Mouse (Mus musculus) limb, embryonic 15.5 days (tissue): ENCODE measurements around the gene Cdipt. TPM values are rescaled to one million over a fixed set of nuclear protein-coding genes. Genes with fewer than 3 reads are reported as not detected.

Source experiments
- ATAC-seq: fragments of 200-750 bp; cut with Nextera tagmentation; 2 replicates; pipeline ENCODE4 v1.8.0; 2017; ENCODE audit warnings: low read depth, moderate TSS enrichment; ENCODE audit not compliant: insufficient number of reproducible peaks, low FRiP score, low TSS enrichment
- H3K27ac ChIP-seq: fragments of 300-500 bp; sonication (generic); 2 replicates; pipeline ENCODE4 v1.5.1; 2015; ENCODE audit warnings: moderate library complexity, mild to moderate bottlenecking, inconsistent platforms
- H3K27me3 ChIP-seq: fragments of 300-500 bp; sonication (generic); 2 replicates; pipeline ENCODE4 v1.6.1; 2015; ENCODE audit warnings: inconsistent platforms
- H3K36me3 ChIP-seq: fragments of 300-500 bp; sonication (generic); 2 replicates; pipeline ENCODE4 v1.6.1; 2015; ENCODE audit warnings: inconsistent platforms
- H3K4me1 ChIP-seq: fragments of 300-500 bp; sonication (generic); 2 replicates; pipeline ENCODE4 v1.6.1; 2015; ENCODE audit warnings: inconsistent platforms
- H3K4me2 ChIP-seq: fragments of 300-500 bp; sonication (generic); 2 replicates; pipeline ENCODE4 v1.6.1; 2015; ENCODE audit warnings: mild to moderate bottlenecking, inconsistent platforms
- H3K4me3 ChIP-seq: fragments of 300-500 bp; sonication (generic); 2 replicates; pipeline ENCODE4 v1.5.1; 2015; ENCODE audit warnings: mild to moderate bottlenecking, inconsistent platforms
- H3K9ac ChIP-seq: fragments of 300-500 bp; sonication (generic); 2 replicates; pipeline ENCODE4 v1.6.1; 2015; ENCODE audit warnings: inconsistent platforms
- H3K9me3 ChIP-seq: fragments of 300-500 bp; sonication (generic); 2 replicates; pipeline ENCODE4 v1.6.1; 2016; ENCODE audit warnings: inconsistent platforms
- WGBS: fragments of 180-500 bp; shearing (Covaris S2); methylation state at CpG from one replicate; pipeline ENCODE4 v1.1.7; 2015; 5-methylcytosine and 5-hydroxymethylcytosine counted together
- polyA plus RNA-seq: library from polyadenylated mRNA; unstranded; fragments of >200 nt; fragmentation: Nextera tagmentation; extraction: Ambion mirVana; gene quantifications from 2 replicates; pipeline ENCODE4 v1.2.1, GENCODE M21; 2015

Cdipt gene
- polyA plus RNA-seq, 1 experiment from 2014 or later, result 105 TPM

GRCm38 (mm10) chr7:127014993-127015392, 39.3 kb downstream of the Cdipt start:
- H3K27me3 ChIP-seq, result no peaks in the 10 kb centered on the region
- H3K4me2 ChIP-seq, result no peak overlapping the region
- no peaks in the 10 kb centered on the region for H3K9me3 ChIP-seq
- peaks cover 50% of the 10 kb centered on the region for H3K4me1 ChIP-seq
- ATAC-seq, result no peak
- H3K27ac ChIP-seq, result no peak overlapping the region
- H3K4me3 ChIP-seq, result no peak overlapping the region
- WGBS, result 88% methylated on average over 12 of the region's 12 CpGs
- H3K9ac ChIP-seq, result no peak overlapping the region
- H3K36me3 ChIP-seq, result peaks cover 42% of the 10 kb centered on the region

DNA sequence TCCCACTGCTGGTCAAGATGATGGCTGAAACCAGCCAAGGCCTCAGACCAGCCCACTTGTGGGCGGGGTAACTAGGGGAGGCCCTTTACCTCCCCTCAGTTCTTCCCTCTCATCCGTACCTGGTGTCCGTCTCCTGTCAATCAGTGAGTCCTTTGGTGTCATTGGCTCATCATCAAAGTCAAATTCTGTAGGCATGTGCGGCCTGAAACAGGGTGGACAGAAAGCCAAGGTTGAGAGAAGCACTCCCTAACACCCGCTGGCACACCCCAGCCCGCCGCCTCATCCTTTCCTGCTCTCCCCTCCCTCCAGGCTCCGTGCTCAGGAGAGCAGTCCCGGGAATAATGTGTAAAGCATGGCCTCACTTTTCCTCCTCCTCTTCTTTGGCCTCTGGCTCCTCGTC, 40.4 kb downstream of the Cdipt start:
- ATAC-seq, result no peak
- WGBS, result under 1% methylated on average over 10 of the region's 10 CpGs
- peak overlapping the region; percentile 70 for H3K4me3 ChIP-seq
- H3K9ac ChIP-seq, result peak overlapping the region; percentile 76
- H3K4me2 ChIP-seq, result peak overlapping the region; percentile 86
- no peaks in the 10 kb centered on the region for H3K27me3 ChIP-seq
- H3K36me3 ChIP-seq, result peaks cover 38% of the 10 kb centered on the region
- H3K27ac ChIP-seq, result peak overlapping the region; percentile 97
- no peaks in the 10 kb centered on the region for H3K9me3 ChIP-seq
- H3K4me1 ChIP-seq, result peaks cover 61% of the 10 kb centered on the region

GRCm38 (mm10) chr7:127016481-127016485, 40.6 kb downstream of the Cdipt start, which contains the start of gene Pagr1b:
Gene Pagr1b, minus strand, starts transcription at chr7:127016484.
- Histone ChIP-seq H3K27ac (peak within 1 kb of the TSS; percentile 97), H3K4me2 (peak within 1 kb of the TSS; percentile 86), H3K9me3 (no peaks in the 10 kb centered on the region), H3K36me3 (peaks cover 36% of the 10 kb centered on the region), H3K4me3 (peak within 1 kb of the TSS; percentile 70), H3K4me1 (peaks cover 63% of the 10 kb centered on the region), H3K9ac (peak within 1 kb of the TSS; percentile 76), H3K27me3 (no peaks in the 10 kb centered on the region)
- ATAC-seq, result no peak

- peak; percentile 21 for ATAC-seq
- Histone ChIP-seq H3K9me3 (no peaks in the 10 kb centered on the region), H3K27me3 (no peaks in the 10 kb centered on the region), H3K9ac (peak overlapping the region; percentile 76), H3K27ac (peak overlapping the region; percentile 97), H3K4me2 (peak overlapping the region; percentile 86), H3K4me1 (peaks cover 65% of the 10 kb centered on the region), H3K4me3 (peak overlapping the region; percentile 70), H3K36me3 (peaks cover 34% of the 10 kb centered on the region)
- WGBS, result 1% methylated on average over 22 of the region's 22 CpGs
Observed at GRCm38 (mm10) chr7:127016486-127016938, 40.8 kb downstream of the Cdipt start.

DNA sequence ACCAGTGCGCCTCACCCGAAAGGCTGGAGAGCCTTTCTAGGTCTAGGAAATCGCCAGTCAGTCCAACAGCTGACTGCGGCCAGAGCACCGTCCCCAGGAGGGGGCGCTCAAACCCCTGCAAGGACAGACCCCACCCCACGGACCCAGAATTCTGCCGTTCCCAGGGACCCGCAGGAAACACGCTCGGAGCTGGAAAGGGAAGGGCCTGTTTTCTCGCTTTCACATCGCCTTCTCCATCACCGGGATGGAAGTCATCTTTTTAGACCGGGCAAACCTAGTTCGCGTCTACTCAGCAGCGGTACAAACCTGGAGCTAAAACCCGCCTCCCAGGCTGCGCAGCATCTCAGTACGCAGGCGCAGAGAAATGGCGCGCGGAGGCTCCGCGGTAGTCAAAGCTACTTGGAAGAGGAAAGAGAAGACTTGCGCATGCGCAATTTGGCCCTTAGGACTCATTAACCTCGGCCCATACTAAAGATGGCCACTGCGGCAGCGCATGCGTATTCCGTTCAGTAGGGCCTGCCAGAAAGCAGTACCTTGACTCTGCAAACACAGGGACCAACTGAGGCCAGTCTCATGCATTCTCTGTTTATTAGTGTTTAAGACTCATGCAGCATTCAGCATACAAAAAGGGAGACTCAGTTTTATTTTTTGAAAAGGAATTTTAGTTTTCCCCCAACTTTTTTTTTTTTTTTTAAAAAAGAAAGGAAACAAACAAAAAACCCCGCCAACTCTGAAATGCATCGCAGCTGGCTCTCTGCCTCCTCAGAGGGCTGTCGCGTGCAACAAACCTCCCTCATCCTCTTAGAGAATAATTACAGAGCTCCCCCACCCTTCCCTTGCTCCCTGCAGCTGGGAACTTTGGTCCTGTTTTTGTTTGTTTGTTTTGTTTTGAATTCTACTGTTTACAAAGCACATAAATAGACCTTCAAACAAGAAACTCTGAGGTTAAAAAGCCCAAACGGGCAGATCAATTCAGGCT, 41.5 kb downstream of the Cdipt start, which contains the start of gene Pagr1a:
TSS of gene Pagr1a (minus strand) at position 382 of the 979 bp plus-strand sequence.
- WGBS, result 2% methylated on average over 39 of the region's 39 CpGs
- Histone ChIP-seq H3K27me3 (no peaks in the 10 kb centered on the region), H3K4me3 (peak within 1 kb of the TSS; percentile 70), H3K27ac (peak within 1 kb of the TSS; percentile 97), H3K4me1 (peaks cover 71% of the 10 kb centered on the region), H3K9me3 (no peaks in the 10 kb centered on the region), H3K4me2 (peak within 1 kb of the TSS; percentile 86), H3K36me3 (peaks cover 34% of the 10 kb centered on the region), H3K9ac (peak within 1 kb of the TSS; percentile 76)
- peak; percentile 85 for ATAC-seq

DNA sequence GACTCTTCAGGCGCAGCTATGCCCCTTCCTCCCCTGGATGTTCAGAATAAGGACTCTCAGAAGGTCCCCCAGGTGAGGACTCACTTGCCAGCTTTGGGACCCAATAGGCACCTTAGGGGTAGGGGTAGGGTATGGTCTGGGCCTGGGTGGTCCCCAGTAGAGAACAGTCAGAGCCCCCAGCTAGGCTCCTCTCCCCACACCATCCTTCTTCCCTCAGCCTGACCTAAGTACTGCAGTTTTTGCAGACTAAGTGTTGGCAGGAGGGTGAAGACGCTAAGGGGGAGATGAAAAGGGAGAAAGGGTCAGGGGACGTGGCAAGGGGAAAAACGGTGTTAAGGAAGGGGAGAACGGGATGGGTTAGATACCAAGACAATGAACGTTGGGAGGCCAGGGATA, 42.2 kb downstream of the Cdipt start:
- peak overlapping the region; percentile 85 for H3K4me2 ChIP-seq
- H3K9me3 ChIP-seq, result no peaks in the 10 kb centered on the region
- peaks cover 78% of the 10 kb centered on the region for H3K4me1 ChIP-seq
- no peaks in the 10 kb centered on the region for H3K27me3 ChIP-seq
- WGBS, result 51% methylated on average over 6 of the region's 6 CpGs
- peak overlapping the region; percentile 20; the same call in 1 of the 2 replicates for H3K9ac ChIP-seq
- peak overlapping the region; percentile 97 for H3K27ac ChIP-seq
- H3K36me3 ChIP-seq, result peaks cover 34% of the 10 kb centered on the region
- ATAC-seq, result no peak
- peak overlapping the region; percentile 70 for H3K4me3 ChIP-seq

GRCm38 (mm10) chr7:127018416-127019305, 42.9 kb downstream of the Cdipt start:
- peaks cover 85% of the 10 kb centered on the region for H3K4me1 ChIP-seq
- H3K27ac ChIP-seq, result peak overlapping the region; percentile 97; the same call in 1 of the 2 replicates
- no peaks in the 10 kb centered on the region for H3K27me3 ChIP-seq
- peak overlapping the region; percentile 85 for H3K4me2 ChIP-seq
- H3K36me3 ChIP-seq, result peaks cover 34% of the 10 kb centered on the region
- no peaks in the 10 kb centered on the region for H3K9me3 ChIP-seq
- WGBS, result 84% methylated on average over 15 of the region's 15 CpGs
- ATAC-seq, result no peak
- H3K9ac ChIP-seq, result peak overlapping the region; percentile 20; the same call in 1 of the 2 replicates
- H3K4me3 ChIP-seq, result peak overlapping the region; percentile 70

- WGBS, result 65% methylated on average over 14 of the region's 14 CpGs
- Histone ChIP-seq H3K9me3 (no peaks in the 10 kb centered on the region), H3K4me1 (peaks cover 88% of the 10 kb centered on the region), H3K4me3 (peak overlapping the region; percentile 63), H3K4me2 (peak overlapping the region; percentile 85), H3K27ac (peak overlapping the region; percentile 89), H3K9ac (peak overlapping the region; percentile 64), H3K36me3 (peaks cover 36% of the 10 kb centered on the region), H3K27me3 (no peaks in the 10 kb centered on the region)
- no peak for ATAC-seq
Observed at GRCm38 (mm10) chr7:127019306-127019960, 43.7 kb downstream of the Cdipt start.

- peak overlapping the region; percentile 85 for H3K4me2 ChIP-seq
- H3K4me1 ChIP-seq, result peaks cover 89% of the 10 kb centered on the region
- peaks cover 35% of the 10 kb centered on the region for H3K36me3 ChIP-seq
- H3K27me3 ChIP-seq, result no peaks in the 10 kb centered on the region
- no peaks in the 10 kb centered on the region for H3K9me3 ChIP-seq
- WGBS, result 54% methylated on average over 3 of the region's 3 CpGs
- H3K9ac ChIP-seq, result peak overlapping the region; percentile 64
- H3K27ac ChIP-seq, result peak overlapping the region; percentile 89
- ATAC-seq, result no peak
- peak overlapping the region; percentile 63 for H3K4me3 ChIP-seq
Observed at GRCm38 (mm10) chr7:127020031-127020430, 44.3 kb downstream of the Cdipt start.

GRCm38 (mm10) chr7:127020491-127020890, 44.8 kb downstream of the Cdipt start:
- no peak for ATAC-seq
- Histone ChIP-seq H3K4me1 (peaks cover 84% of the 10 kb centered on the region), H3K4me3 (peak overlapping the region; percentile 63), H3K9ac (peak overlapping the region; percentile 64), H3K27ac (peak overlapping the region; percentile 89), H3K4me2 (peak overlapping the region; percentile 85), H3K9me3 (no peaks in the 10 kb centered on the region), H3K27me3 (no peaks in the 10 kb centered on the region), H3K36me3 (peaks cover 30% of the 10 kb centered on the region)
- WGBS, result 34% methylated on average over 5 of the region's 5 CpGs

GRCm38 (mm10) chr7:127020901-127021562, 45.3 kb downstream of the Cdipt start, which contains the start of the genes Gm42742 and Prrt2:
Gene Gm42742, minus strand, starts transcription at chr7:127021097.
Gene Prrt2, minus strand, starts transcription at chr7:127021211.
- no peaks in the 10 kb centered on the region for H3K9me3 ChIP-seq
- peak within 1 kb of the TSS; percentile 63 for H3K4me3 ChIP-seq
- peaks cover 28% of the 10 kb centered on the region for H3K36me3 ChIP-seq
- WGBS, result 1% methylated on average over 23 of the region's 37 CpGs
- H3K9ac ChIP-seq, result peak within 1 kb of the TSS; percentile 64
- peak; percentile 36; the same call in 1 of the 2 replicates for ATAC-seq
- no peaks in the 10 kb centered on the region for H3K27me3 ChIP-seq
- peaks cover 79% of the 10 kb centered on the region for H3K4me1 ChIP-seq
- H3K27ac ChIP-seq, result peak within 1 kb of the TSS; percentile 89
- H3K4me2 ChIP-seq, result peak within 1 kb of the TSS; percentile 85
